Mouse (Mus musculus): ENCODE data around the gene Ovol3. TPM values are rescaled to one million over a fixed set of nuclear protein-coding genes. Genes with fewer than 3 reads are reported as not detected.

Gene Ovol3
- polyA plus RNA-seq (2015; fragmentation: Nextera tagmentation; extraction: Ambion mirVana), result not detected in 2 replicates

GRCm38 (mm10) chr7:30235625-30236024 lies at the start of gene Ovol3:
Gene Ovol3 (minus strand): TSS chr7:30235725.
- H3K9me3 ChIP-seq (replicated peaks), result no peaks in the 10 kb centered on the region
- no peak within 1 kb of the TSS for H3K9ac ChIP-seq
- ATAC-seq (replicated peaks; ENCODE audit: insufficient number of reproducible peaks, insufficient read depth, low FRiP score, low read depth), result no peak
- peaks cover 17% of the 10 kb centered on the region for H3K4me1 ChIP-seq (replicated peaks)
- H3K27ac ChIP-seq, result no peak within 1 kb of the TSS
- peaks cover 6% of the 10 kb centered on the region; the same call in 1 of the 2 replicates for H3K36me3 ChIP-seq
- 75% methylated on average over 4 of the region's 4 CpGs for WGBS
- H3K27me3 ChIP-seq, result no peaks in the 10 kb centered on the region
- no peak within 1 kb of the TSS for H3K4me3 ChIP-seq
- no peak within 1 kb of the TSS for H3K4me2 ChIP-seq

DNA sequence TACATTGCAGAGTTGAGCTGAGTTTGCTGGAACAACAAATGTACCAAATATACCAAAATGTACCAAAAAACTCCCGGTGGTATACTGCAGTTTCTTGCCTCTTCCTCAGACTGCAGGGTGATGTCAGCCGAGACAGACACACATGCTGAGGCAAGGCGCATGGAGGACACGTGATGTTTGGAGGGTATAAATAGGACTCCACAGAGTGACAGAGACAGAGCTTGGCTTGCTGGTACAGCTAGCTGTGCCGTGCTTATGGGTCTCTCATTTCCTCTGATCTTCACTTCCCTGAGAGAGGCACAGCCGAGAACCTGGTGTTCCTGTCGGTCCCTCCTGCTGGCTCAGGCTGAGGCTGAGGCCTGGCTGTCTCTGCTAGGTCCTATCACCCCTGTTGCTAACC lies 47.2 kb upstream of the Ovol3 start:
- H3K4me3 ChIP-seq, result no peak overlapping the region
- H3K4me1 ChIP-seq (replicated peaks), result peaks cover 18% of the 10 kb centered on the region
- no peaks in the 10 kb centered on the region for H3K9me3 ChIP-seq (replicated peaks)
- no peak for ATAC-seq (replicated peaks; ENCODE audit: insufficient number of reproducible peaks, insufficient read depth, low FRiP score, low read depth)
- H3K36me3 ChIP-seq, result no peaks in the 10 kb centered on the region
- H3K27ac ChIP-seq, result peak overlapping the region; percentile 26; the same call in 1 of the 2 replicates
- peak overlapping the region; percentile 23; the same call in 1 of the 2 replicates for H3K4me2 ChIP-seq
- 54% methylated on average over 7 of the region's 7 CpGs for WGBS
- H3K9ac ChIP-seq, result peak overlapping the region; percentile 15; the same call in 1 of the 2 replicates
- no peaks in the 10 kb centered on the region for H3K27me3 ChIP-seq

DNA sequence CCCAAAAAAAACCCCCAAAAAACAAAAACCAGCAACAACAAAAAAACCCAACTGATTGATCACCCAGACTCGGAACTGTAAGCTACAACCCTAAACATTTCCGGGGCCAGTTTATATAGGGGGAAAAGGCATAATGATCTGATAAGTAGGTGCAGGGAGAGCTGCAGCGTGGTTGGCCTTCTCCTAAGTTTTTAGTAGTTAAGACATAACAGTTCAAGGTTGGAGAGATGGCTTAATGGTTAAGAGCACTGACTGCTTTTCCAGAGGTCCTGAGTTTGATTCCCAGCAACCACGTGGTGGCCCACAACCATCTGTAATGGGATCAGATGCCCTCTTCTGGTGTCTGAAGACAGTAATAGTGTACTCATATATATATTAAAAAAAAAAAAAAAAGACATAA lies 46.0 kb upstream of the Ovol3 start:
- no peak overlapping the region for H3K4me3 ChIP-seq
- H3K9ac ChIP-seq, result no peak overlapping the region
- H3K9me3 ChIP-seq (replicated peaks), result no peaks in the 10 kb centered on the region
- WGBS, result 74% methylated on average over 4 of the region's 4 CpGs
- H3K4me1 ChIP-seq (replicated peaks), result peaks cover 18% of the 10 kb centered on the region
- H3K27ac ChIP-seq, result peak overlapping the region; percentile 99; the same call in 1 of the 2 replicates
- H3K4me2 ChIP-seq, result no peak overlapping the region
- no peak for ATAC-seq (replicated peaks; ENCODE audit: insufficient number of reproducible peaks, insufficient read depth, low FRiP score, low read depth)
- no peaks in the 10 kb centered on the region for H3K27me3 ChIP-seq
- no peaks in the 10 kb centered on the region for H3K36me3 ChIP-seq

DNA sequence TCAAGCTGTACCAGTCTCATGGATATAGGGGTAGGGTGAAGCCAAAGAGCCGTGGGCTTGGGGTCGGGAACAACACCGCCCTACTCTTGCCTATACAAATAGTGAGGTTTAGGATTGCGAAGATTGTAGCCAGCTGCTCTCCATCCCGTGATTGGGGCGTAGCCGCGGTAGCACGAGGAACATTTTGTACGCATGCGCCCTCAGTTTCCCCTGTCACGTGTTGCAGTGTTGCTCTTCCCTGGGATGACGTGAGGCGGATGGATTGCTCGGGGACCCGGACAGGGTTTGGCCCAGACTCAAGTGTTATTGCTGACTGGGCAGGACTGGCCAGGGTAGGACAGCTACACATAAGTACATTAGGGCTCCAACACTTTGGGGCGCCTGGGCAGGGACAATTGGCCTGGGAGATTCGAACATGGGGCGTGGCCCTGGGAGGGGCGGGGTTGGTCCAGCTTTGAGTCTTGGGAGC lies 45.2 kb upstream of the Ovol3 start:
- under 1% methylated on average over 20 of the region's 20 CpGs for WGBS
- Histone ChIP-seq H3K4me3 (peak overlapping the region; percentile 96), H3K9me3 (replicated peaks) (no peaks in the 10 kb centered on the region), H3K36me3 (no peaks in the 10 kb centered on the region), H3K4me1 (replicated peaks) (peaks cover 18% of the 10 kb centered on the region), H3K9ac (peak overlapping the region; percentile 53), H3K27ac (peak overlapping the region; percentile 99), H3K4me2 (peak overlapping the region; percentile 93), H3K27me3 (no peaks in the 10 kb centered on the region)
- peak; percentile 87 for ATAC-seq (replicated peaks; ENCODE audit: insufficient number of reproducible peaks, insufficient read depth, low FRiP score, low read depth)

DNA sequence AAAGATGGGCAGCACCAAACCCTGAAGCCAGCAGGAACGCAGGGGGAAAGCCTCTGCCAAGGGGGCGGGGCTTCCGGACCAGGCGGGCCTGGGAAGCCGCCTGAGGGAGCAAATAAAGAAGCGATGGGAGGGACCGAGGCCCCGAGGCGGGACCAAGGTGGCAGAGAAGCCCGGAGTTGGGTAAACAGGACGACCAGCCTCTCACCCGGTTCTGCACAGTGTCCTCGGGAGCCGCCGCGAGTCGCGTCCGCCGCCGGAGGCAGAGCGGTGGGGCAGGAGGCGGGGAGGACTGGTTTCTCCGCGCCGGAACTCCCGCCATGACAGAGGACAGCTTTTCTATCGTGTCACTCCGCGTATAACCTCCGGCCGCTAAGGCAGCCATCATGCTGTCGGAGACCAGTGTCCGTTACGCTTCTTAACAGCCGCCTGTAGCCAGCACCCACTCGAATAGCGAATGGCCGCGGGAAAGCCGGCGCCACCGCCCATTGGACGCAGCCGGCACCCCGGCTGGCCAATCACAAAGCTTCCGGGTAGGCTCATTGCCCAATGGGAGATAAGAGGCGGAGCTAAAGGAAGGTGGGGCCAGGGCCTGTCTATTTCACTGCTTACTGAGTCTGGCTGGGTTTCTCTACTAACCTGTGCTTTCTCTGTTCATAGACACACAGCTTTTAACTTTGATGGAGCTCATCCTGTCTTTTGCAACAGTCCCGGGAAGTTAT lies 44.6 kb upstream of the Ovol3 start, which contains the start of the genes Thap8 and Wdr62:
Gene Thap8, plus strand, starts transcription at position 144 of the 719 bp plus-strand sequence.
Gene Wdr62, minus strand, starts transcription at position 469 of the 719 bp plus-strand sequence.
- Histone ChIP-seq H3K4me2 (peak within 1 kb of the TSS; percentile 93), H3K4me3 (peak within 1 kb of the TSS; percentile 96), H3K4me1 (replicated peaks) (peaks cover 21% of the 10 kb centered on the region), H3K9ac (peak within 1 kb of the TSS; percentile 64), H3K9me3 (replicated peaks) (no peaks in the 10 kb centered on the region), H3K27me3 (no peaks in the 10 kb centered on the region), H3K27ac (peak within 1 kb of the TSS; percentile 99), H3K36me3 (no peaks in the 10 kb centered on the region)
- under 1% methylated on average over 49 of the region's 49 CpGs for WGBS
- peak; percentile 94 for ATAC-seq (replicated peaks; ENCODE audit: insufficient number of reproducible peaks, insufficient read depth, low FRiP score, low read depth)

GRCm38 (mm10) chr7:30279536-30279935 lies 44.0 kb upstream of the Ovol3 start:
- Histone ChIP-seq H3K36me3 (no peaks in the 10 kb centered on the region), H3K4me3 (peak overlapping the region; percentile 96), H3K27ac (peak overlapping the region; percentile 99), H3K4me1 (replicated peaks) (peaks cover 24% of the 10 kb centered on the region), H3K4me2 (peak overlapping the region; percentile 93), H3K9ac (peak overlapping the region; percentile 64; the same call in 1 of the 2 replicates), H3K27me3 (no peaks in the 10 kb centered on the region), H3K9me3 (replicated peaks) (no peaks in the 10 kb centered on the region)
- under 1% methylated on average over 6 of the region's 6 CpGs for WGBS
- no peak for ATAC-seq (replicated peaks; ENCODE audit: insufficient number of reproducible peaks, insufficient read depth, low FRiP score, low read depth)

- Histone ChIP-seq H3K4me3 (0 out of 2 replicates have a peak overlapping the region, but pooled peaks have one; percentile 96), H3K36me3 (no peaks in the 10 kb centered on the region), H3K4me1 (replicated peaks) (peaks cover 24% of the 10 kb centered on the region), H3K4me2 (peak overlapping the region; percentile 93; the same call in 1 of the 2 replicates), H3K9ac (no peak overlapping the region), H3K9me3 (replicated peaks) (no peaks in the 10 kb centered on the region), H3K27ac (no peak overlapping the region), H3K27me3 (no peaks in the 10 kb centered on the region)
- ATAC-seq (replicated peaks; ENCODE audit: insufficient number of reproducible peaks, insufficient read depth, low FRiP score, low read depth), result no peak
- WGBS, result 53% methylated on average over 2 of the region's 2 CpGs
Observed at GRCm38 (mm10) chr7:30278911-30279310, 43.4 kb upstream of the Ovol3 start.

- peaks cover 13% of the 10 kb centered on the region; the same call in 1 of the 2 replicates for H3K36me3 ChIP-seq
- H3K9me3 ChIP-seq (replicated peaks), result no peaks in the 10 kb centered on the region
- H3K9ac ChIP-seq, result no peak overlapping the region
- peaks cover 12% of the 10 kb centered on the region for H3K4me1 ChIP-seq (replicated peaks)
- 67% methylated on average over 6 of the region's 6 CpGs for WGBS
- no peak overlapping the region for H3K4me2 ChIP-seq
- ATAC-seq (replicated peaks; ENCODE audit: insufficient number of reproducible peaks, insufficient read depth, low FRiP score, low read depth), result no peak
- H3K27ac ChIP-seq, result no peak overlapping the region
- no peaks in the 10 kb centered on the region for H3K27me3 ChIP-seq
- no peak overlapping the region for H3K4me3 ChIP-seq
Observed at GRCm38 (mm10) chr7:30274383-30274782, 38.9 kb upstream of the Ovol3 start.

- H3K27ac ChIP-seq, result no peak overlapping the region
- H3K9ac ChIP-seq, result no peak overlapping the region
- no peak overlapping the region for H3K4me3 ChIP-seq
- H3K4me2 ChIP-seq, result no peak overlapping the region
- H3K27me3 ChIP-seq, result no peaks in the 10 kb centered on the region
- H3K36me3 ChIP-seq, result peaks cover 16% of the 10 kb centered on the region; the same call in 1 of the 2 replicates
- H3K4me1 ChIP-seq (replicated peaks), result no peaks in the 10 kb centered on the region; the same call in 1 of the 2 replicates
- H3K9me3 ChIP-seq (replicated peaks), result no peaks in the 10 kb centered on the region
- WGBS, result 83% methylated on average over 4 of the region's 4 CpGs
- ATAC-seq (replicated peaks; ENCODE audit: insufficient number of reproducible peaks, insufficient read depth, low FRiP score, low read depth), result no peak
Observed at GRCm38 (mm10) chr7:30269641-30270040, 34.1 kb upstream of the Ovol3 start.

DNA sequence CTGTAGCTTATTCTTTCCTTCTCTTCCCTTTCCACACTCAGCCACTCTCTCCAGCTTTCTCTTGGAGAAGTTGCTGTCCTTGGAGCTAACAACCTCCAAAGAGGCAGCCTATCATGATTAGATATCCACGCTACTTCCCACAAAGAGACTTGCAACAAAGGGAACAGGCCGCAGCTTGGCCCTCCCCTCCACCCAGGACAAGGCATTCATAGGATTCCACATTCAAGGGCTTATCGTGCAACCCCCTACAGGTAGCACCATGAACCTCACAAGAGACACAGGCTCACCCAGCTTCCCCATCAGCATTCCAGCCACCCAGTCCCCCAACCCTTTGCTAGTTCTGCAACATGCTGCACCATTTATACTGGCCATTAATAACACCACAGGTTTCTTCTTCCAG lies 31.3 kb upstream of the Ovol3 start:
- 43% methylated on average over 3 of the region's 3 CpGs for WGBS
- no peak overlapping the region for H3K27ac ChIP-seq
- no peaks in the 10 kb centered on the region; the same call in 1 of the 2 replicates for H3K4me1 ChIP-seq (replicated peaks)
- ATAC-seq (replicated peaks; ENCODE audit: insufficient number of reproducible peaks, insufficient read depth, low FRiP score, low read depth), result no peak
- H3K4me3 ChIP-seq, result no peak overlapping the region
- H3K27me3 ChIP-seq, result no peaks in the 10 kb centered on the region
- H3K9ac ChIP-seq, result no peak overlapping the region
- H3K9me3 ChIP-seq (replicated peaks), result no peaks in the 10 kb centered on the region
- H3K36me3 ChIP-seq, result peaks cover 16% of the 10 kb centered on the region; the same call in 1 of the 2 replicates
- H3K4me2 ChIP-seq, result no peak overlapping the region

- Histone ChIP-seq H3K36me3 (peaks cover 9% of the 10 kb centered on the region; the same call in 1 of the 2 replicates), H3K9ac (no peak overlapping the region), H3K4me3 (no peak overlapping the region), H3K4me1 (replicated peaks) (no peaks in the 10 kb centered on the region; the same call in 1 of the 2 replicates), H3K27ac (no peak overlapping the region), H3K4me2 (no peak overlapping the region), H3K27me3 (no peaks in the 10 kb centered on the region), H3K9me3 (replicated peaks) (no peaks in the 10 kb centered on the region)
- no peak for ATAC-seq (replicated peaks; ENCODE audit: insufficient number of reproducible peaks, insufficient read depth, low FRiP score, low read depth)
- 88% methylated on average over 7 of the region's 7 CpGs for WGBS
Observed at GRCm38 (mm10) chr7:30265935-30266334, 30.4 kb upstream of the Ovol3 start.

All from heart, embryonic 15.5 days (tissue).